ENCODE assay signal across 33 mouse cellular contexts in genomic region chr6:16725256-16725655, GRCm38 (mm10).
"Had no signal": no experiment of that assay in that cellular context is flagged by ENCODE, and none has a peak within 500 bp of the region (broad histone marks: within the 10 kb centered on the region; RNA-seq: fewer than 3 reads in every experiment).

No protein-coding gene starts in this region.

- ATAC-seq: liver, embryonic 12.5 days; liver, postnatal 0 days; lung, postnatal 0 days; midbrain, embryonic 13.5 days; midbrain, embryonic 16.5 days had no signal

- H3K9me3 ChIP-seq: limb, embryonic 10.5 days; limb, embryonic 12.5 days; limb, embryonic 13.5 days; limb, embryonic 15.5 days; liver, embryonic 12.5 days; liver, embryonic 13.5 days; liver, embryonic 15.5 days; lung, embryonic 15.5 days; megakaryocyte, embryonic 14.5 days; midbrain, embryonic 10.5 days; midbrain, embryonic 12.5 days; midbrain, embryonic 13.5 days; midbrain, embryonic 15.5 days; neural tube, embryonic 12.5 days; neural tube, embryonic 13.5 days had no signal

- H3K27ac ChIP-seq: limb, embryonic 10.5 days; limb, embryonic 12.5 days; limb, embryonic 13.5 days; limb, embryonic 15.5 days; liver, embryonic 12.5 days; liver, embryonic 13.5 days; liver, embryonic 14.5 days; liver, embryonic 15.5 days; lung, embryonic 15.5 days; macrophage; midbrain, embryonic 10.5 days; midbrain, embryonic 12.5 days; midbrain, embryonic 13.5 days; midbrain, embryonic 15.5 days; neural tube, embryonic 12.5 days; neural tube, embryonic 13.5 days had no signal

- DNase-seq: left cerebral cortex, postnatal 4 days; liver; liver, embryonic 13.5 days; liver, postnatal 0 days; lung, adult 18-20 months; lung, adult 2 months; lung, embryonic 14.5 days; lung, postnatal 10 days; lung, postnatal 14 days; lung, postnatal 36 days; lung, postnatal 4 days; midbrain, embryonic 14.5 days had no signal

- H3K4me3 ChIP-seq: limb, embryonic 10.5 days; limb, embryonic 12.5 days; limb, embryonic 13.5 days; limb, embryonic 15.5 days; liver, embryonic 12.5 days; liver, embryonic 13.5 days; liver, embryonic 15.5 days; lung, embryonic 15.5 days; megakaryocyte, embryonic 14.5 days; midbrain, embryonic 10.5 days; midbrain, embryonic 12.5 days; midbrain, embryonic 13.5 days; midbrain, embryonic 15.5 days; myocyte; neural tube, embryonic 12.5 days; neural tube, embryonic 13.5 days had no signal

- H3K4me1 ChIP-seq: limb, embryonic 10.5 days; limb, embryonic 12.5 days; limb, embryonic 13.5 days; limb, embryonic 15.5 days; liver, embryonic 12.5 days; liver, embryonic 13.5 days; liver, embryonic 15.5 days; lung, embryonic 15.5 days; megakaryocyte, embryonic 14.5 days had no signal

- H3K9ac ChIP-seq: limb, embryonic 12.5 days; limb, embryonic 13.5 days; limb, embryonic 15.5 days; liver, embryonic 12.5 days; liver, embryonic 13.5 days; liver, embryonic 14.5 days; liver, embryonic 15.5 days; liver, postnatal 0 days; lung, embryonic 14.5 days; lung, embryonic 15.5 days; midbrain, embryonic 12.5 days; midbrain, embryonic 13.5 days; midbrain, embryonic 15.5 days; neural tube, embryonic 12.5 days; neural tube, embryonic 13.5 days had no signal

- H3K4me2 ChIP-seq: limb, embryonic 12.5 days; limb, embryonic 13.5 days; limb, embryonic 15.5 days; liver, embryonic 11.5 days; liver, embryonic 12.5 days; liver, embryonic 13.5 days; liver, embryonic 15.5 days; lung, embryonic 14.5 days; lung, embryonic 15.5 days; midbrain, embryonic 11.5 days; midbrain, embryonic 12.5 days; midbrain, embryonic 13.5 days; midbrain, embryonic 15.5 days; neural tube, embryonic 12.5 days; neural tube, embryonic 13.5 days had no signal

- H3K27me3 ChIP-seq: limb, embryonic 12.5 days; limb, embryonic 13.5 days; limb, embryonic 15.5 days; liver, embryonic 12.5 days; liver, embryonic 13.5 days; liver, embryonic 15.5 days; lung, embryonic 15.5 days; megakaryocyte, embryonic 14.5 days; midbrain, embryonic 12.5 days; midbrain, embryonic 13.5 days; midbrain, embryonic 15.5 days; neural tube, embryonic 12.5 days; neural tube, embryonic 13.5 days had no signal

- H3K36me3 ChIP-seq: limb, embryonic 10.5 days; limb, embryonic 12.5 days; limb, embryonic 13.5 days; limb, embryonic 15.5 days; liver, embryonic 12.5 days; liver, embryonic 13.5 days; liver, embryonic 15.5 days; lung, embryonic 15.5 days; midbrain, embryonic 10.5 days; midbrain, embryonic 12.5 days; midbrain, embryonic 13.5 days; midbrain, embryonic 15.5 days; neural tube, embryonic 12.5 days; neural tube, embryonic 13.5 days had no signal
